Mouse (Mus musculus): ENCODE results near the gene Olfr223. TPM values are rescaled to one million over a fixed set of nuclear protein-coding genes. Genes with fewer than 3 reads are reported as not detected.
"Not testable (repeated sequence)": the region's sequence is repeated elsewhere in the genome, so short reads cannot be mapped to it uniquely, and the experiment has no call there.

The Olfr223 gene
- total RNA-seq, 2 experiments from 2014 or later, result not detected

- no peak for ATAC-seq (replicated peaks; ENCODE audit: poor library complexity, severe bottlenecking)
Observed at GRCm38 (mm10) chr11:59600872-59601271, 7.8 kb upstream of the Olfr223 start.

GRCm38 (mm10) chr11:59599211-59599610 lies 6.1 kb upstream of the Olfr223 start:
- ATAC-seq (replicated peaks; ENCODE audit: poor library complexity, severe bottlenecking), result no peak

GRCm38 (mm10) chr11:59596950-59597349 lies 3.9 kb upstream of the Olfr223 start:
- ATAC-seq (replicated peaks; ENCODE audit: poor library complexity, severe bottlenecking), result no peak

- peak; percentile 44 for ATAC-seq (replicated peaks; ENCODE audit: poor library complexity, severe bottlenecking)
Observed at GRCm38 (mm10) chr11:59596091-59596490, 3.0 kb upstream of the Olfr223 start.

DNA sequence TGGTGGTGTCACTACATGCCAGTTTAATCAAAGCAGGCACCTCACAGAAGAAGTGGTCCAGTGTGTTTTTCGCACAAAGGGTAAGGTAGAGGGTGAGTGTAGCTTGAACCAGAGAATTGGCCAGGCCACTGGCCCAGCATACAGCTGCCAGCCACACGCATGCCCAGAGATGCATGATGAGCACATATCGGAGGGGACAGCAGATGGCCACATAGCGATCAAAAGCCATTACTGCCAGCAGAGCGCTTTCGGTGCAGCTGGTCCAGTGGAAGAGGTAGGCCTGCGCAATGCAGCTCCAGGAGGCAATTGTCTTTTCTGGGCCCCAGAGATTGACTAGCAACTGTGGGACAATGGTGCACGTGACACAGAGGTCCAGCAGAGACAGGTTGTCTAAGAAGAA lies 3.6 kb downstream of the Olfr223 start:
- no peak for ATAC-seq (replicated peaks; ENCODE audit: poor library complexity, severe bottlenecking)

DNA sequence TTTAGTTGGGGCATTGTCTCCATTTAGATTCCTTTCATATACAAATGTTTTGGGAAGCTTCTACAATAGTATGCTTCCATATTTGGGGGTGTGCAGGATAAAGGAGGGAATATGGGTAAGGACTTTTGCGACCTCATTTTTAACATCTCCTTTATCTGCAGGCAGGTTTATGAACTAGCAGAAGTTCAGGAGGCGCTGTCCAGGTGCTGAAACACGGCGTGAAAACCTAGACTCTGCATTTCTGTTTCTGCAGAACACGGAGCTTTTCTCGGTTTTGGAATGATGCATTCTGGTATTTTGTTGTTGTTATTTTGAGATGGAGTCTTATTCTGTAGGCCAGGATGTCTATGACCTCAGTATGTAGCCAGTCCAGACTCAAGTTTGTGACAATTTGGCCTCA lies 8.6 kb downstream of the Olfr223 start:
- ATAC-seq (replicated peaks; ENCODE audit: poor library complexity, severe bottlenecking), result no peak

DNA sequence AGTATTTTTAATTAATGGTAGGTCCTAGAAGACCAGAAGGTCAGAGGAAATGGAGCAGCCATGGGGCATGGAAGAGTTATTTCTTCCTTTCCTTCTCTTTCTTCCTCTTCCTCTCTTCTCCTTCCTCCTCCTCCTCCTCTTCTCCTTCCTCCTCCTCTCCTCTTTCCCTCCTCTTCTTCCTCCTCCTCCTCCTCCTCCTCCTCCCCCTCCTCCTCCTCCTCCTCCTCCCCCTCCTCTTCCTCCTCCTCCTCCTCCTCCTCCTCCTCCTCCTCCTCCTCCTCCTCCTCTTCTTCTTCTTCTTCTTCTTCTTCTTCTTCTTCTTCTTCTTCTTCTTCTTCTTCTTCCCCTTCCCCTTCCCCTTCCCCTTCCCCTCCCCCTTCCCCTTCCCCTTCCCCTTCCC lies 17.0 kb downstream of the Olfr223 start, which contains the start of gene Olfr222:
Gene Olfr222, minus strand, starts transcription at position 101 of the 400 bp plus-strand sequence.
- ATAC-seq (replicated peaks; ENCODE audit: poor library complexity, severe bottlenecking), result not testable (repeated sequence)

GRCm38 (mm10) chr11:59575726-59576125 lies 17.4 kb downstream of the Olfr223 start:
- ATAC-seq (replicated peaks; ENCODE audit: poor library complexity, severe bottlenecking), result no peak

DNA sequence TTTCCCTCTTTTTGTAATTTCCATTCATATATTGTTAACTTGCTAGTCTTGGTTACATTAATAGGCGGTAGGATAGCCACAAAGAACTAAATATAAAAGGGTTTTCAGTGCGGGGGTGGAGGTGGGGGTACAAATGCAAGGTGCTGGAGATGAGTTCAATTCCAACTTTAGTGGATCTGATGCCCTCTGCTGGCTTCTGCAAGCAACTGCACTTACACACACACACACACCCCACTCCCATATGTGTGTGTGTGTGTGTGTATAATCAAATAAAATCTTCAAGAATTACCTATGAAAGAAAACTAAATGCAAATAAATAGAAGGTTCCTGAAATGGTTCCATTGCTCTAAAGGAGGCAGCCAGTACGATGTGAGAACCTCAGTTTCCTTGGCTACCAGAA lies 23.8 kb downstream of the Olfr223 start:
- peak; percentile 69 for ATAC-seq (replicated peaks; ENCODE audit: poor library complexity, severe bottlenecking)

DNA sequence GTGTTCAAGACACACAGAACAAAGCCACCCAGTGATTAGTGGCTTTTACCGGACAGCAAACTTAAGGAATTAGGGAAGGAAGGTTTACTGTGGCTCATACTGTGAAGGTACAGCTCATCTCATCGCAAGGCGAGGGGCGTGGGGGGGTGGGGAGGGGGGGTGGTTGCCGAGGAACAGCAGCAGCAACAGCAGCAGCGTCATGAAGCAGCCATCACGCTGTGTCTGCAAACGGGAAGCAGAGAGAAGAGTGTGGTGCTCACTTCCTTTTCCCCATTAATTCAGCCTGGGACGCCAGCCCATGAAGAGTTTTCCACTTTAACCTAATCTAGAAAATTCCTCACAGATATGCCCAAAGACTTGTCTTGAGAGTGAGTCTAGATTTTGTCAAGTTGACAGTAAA lies 30.3 kb downstream of the Olfr223 start:
- peak; percentile 72 for ATAC-seq (replicated peaks; ENCODE audit: poor library complexity, severe bottlenecking)

DNA sequence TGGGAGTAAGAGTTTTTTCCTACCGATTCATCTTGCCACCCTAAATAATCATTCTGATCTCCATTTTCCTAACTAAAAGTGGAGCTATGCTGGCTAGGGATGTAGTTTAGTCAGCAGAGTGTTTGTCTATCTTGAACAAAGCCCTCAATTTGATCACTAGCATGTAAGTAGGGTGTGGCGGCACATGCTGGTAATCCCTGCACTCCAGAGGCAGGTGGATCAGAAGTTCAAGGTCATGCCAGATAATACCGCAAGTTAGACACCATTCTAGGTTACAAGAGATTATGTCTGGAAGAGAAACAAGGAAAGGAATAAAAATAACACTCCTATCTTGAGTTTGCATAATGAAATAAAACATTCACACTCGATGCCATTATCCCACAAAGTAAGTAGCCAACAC lies 30.8 kb downstream of the Olfr223 start:
- no peak for ATAC-seq (replicated peaks; ENCODE audit: poor library complexity, severe bottlenecking)

DNA sequence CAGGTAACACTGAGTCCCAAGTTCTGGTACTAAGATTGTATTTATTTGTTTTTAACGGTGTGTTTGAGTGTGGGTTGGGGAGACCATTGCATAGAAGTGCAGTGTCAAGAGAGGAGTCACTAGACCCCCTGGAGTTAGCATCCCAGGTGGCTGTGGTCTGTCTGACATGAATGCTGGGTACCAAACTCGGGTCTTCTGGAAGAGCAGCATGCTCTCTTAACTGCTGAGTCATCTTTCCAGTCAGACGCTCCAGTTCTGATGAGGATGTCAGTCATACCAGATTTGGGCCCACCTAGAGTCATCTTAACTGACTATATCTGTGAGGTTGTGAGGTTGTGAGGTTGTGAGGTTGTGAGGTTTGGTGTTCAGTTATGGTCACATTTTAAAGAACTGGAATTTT lies 32.2 kb downstream of the Olfr223 start:
- no peak for ATAC-seq (replicated peaks; ENCODE audit: poor library complexity, severe bottlenecking)

GRCm38 (mm10) chr11:59554535-59554934 lies 38.6 kb downstream of the Olfr223 start:
- ATAC-seq (replicated peaks; ENCODE audit: poor library complexity, severe bottlenecking), result peak; percentile 72

- ATAC-seq (replicated peaks; ENCODE audit: poor library complexity, severe bottlenecking), result peak; percentile 49
Observed at GRCm38 (mm10) chr11:59554127-59554526, 39.0 kb downstream of the Olfr223 start.

DNA sequence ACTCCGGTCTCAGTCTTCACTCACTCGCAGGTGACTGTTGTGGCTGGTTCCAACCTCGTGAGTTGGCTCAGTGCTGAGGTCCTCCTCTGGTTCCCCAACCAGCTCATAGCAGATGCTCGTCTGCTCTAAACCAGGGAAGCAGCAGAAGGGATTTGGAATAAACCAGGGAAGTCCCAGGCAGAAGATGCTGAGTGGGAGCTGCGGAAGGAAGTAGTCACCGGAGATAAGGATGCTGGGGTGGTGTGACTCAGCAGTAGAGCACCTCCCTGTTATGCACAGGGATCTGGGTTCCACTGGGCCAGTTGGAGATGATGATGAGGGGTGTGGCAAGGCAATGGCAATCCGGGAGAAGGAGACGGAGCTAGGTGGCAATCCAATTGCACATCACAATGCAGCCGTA lies 49.1 kb downstream of the Olfr223 start:
- no peak for ATAC-seq (replicated peaks; ENCODE audit: poor library complexity, severe bottlenecking)

GRCm38 (mm10) chr11:59543376-59543775 lies 49.7 kb downstream of the Olfr223 start:
- peak; percentile 30 for ATAC-seq (replicated peaks; ENCODE audit: poor library complexity, severe bottlenecking)

GRCm38 (mm10) chr11:59542442-59542841 lies 50.6 kb downstream of the Olfr223 start:
- ATAC-seq (replicated peaks; ENCODE audit: poor library complexity, severe bottlenecking), result peak; percentile 54

- peak; percentile 63 for ATAC-seq (replicated peaks; ENCODE audit: poor library complexity, severe bottlenecking)
Observed at GRCm38 (mm10) chr11:59541324-59541723, 51.8 kb downstream of the Olfr223 start, which contains the start of gene Nlrp3. Gene Nlrp3, plus strand, starts transcription at chr11:59541568.

GRCm38 (mm10) chr11:59540123-59540522 lies 53.0 kb downstream of the Olfr223 start:
- peak; percentile 18 for ATAC-seq (replicated peaks; ENCODE audit: poor library complexity, severe bottlenecking)
